Mouse (Mus musculus) mouse trophoblast stem cell (cell line): ENCODE measurements around the gene Tle3.

ENCODE experiments used
- in situ Hi-C, 2 experiments: fragments of 300-500 bp; cut with MseI, MboI; formaldehyde crosslinking; loops; 2 replicates in 1 of 2; 3 replicates in 1 of 2; pipeline ENCODE4 v1.15.1; 2025

Gene Tle3

DNA sequence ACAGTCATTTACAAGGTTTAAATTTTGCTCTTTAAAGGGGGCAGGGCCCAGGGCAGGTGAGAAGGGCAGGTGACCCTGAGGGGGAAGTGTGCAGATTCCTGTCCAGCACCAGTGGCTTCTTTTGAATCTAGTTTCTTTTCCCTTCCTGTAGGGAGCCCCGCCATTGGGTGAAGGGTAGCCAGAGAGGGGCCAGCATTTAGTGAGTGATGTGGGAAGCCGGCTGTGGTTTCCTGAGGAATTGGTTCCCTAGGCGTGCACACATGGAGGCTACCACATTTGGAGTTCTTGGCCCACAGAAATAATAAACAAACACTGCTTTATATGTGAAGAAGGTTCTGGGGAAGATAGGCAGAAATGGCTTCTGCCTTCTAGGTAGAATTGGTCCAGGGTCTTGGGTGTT lies 4.5 kb downstream of the Tle3 start:
- in situ Hi-C loops = no loop called here

DNA sequence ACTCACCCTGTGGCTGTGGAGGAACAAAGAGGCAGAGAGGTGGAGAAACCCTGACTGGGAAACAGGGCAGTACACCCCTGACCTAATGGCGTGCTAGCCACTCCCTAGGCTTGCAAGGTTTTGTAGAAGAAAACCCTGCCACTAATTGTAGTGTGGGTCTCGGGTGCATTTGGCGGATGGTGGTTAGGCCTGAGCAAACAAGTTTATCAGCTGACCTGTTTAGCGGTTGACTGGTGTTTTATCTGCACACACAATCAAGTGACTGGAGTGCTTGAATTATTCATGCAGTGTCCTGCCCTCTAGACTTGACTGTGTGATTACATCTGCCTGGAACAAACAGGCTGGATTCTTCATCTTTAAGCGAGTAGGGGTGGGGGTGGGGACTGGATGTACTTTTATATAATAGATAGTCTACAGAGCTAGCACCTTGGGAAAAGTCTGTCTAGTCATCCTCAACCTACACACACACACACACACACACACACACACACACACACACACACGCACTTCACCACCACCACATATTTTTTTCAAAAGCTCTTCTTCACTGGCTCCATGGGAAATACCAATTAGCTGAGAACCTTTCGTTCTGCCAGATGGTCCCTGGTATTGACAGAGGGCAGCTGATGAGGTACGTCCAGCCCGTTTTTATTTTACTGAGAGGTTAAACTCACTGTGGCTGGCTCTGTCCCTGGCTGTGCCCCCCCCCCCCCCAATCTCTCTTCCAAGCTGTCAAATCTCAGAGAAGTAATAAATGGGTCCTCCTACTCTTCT lies 5.7 kb downstream of the Tle3 start:
- in situ Hi-C loops = no loop called here

DNA sequence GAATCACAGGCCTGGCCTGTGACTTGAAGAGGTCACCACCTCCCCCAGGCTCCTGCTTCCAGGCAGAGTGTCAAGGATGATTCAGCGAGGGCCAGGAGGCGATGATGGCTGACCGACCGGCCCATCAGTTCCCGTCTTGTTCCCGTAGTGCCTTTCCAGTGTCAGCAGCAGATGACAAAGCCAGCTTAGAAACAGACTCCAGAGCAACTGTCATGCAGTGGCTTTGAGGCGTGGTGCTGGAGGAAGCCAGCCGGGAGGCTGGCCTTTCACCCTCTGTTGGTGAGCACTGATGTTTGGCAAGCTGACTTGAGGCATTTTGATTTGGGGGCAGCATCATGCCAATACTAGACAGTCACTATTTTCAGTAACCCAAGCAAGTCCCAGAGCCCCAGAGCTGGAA lies 6.3 kb downstream of the Tle3 start:
- in situ Hi-C loops = no loop called here

DNA sequence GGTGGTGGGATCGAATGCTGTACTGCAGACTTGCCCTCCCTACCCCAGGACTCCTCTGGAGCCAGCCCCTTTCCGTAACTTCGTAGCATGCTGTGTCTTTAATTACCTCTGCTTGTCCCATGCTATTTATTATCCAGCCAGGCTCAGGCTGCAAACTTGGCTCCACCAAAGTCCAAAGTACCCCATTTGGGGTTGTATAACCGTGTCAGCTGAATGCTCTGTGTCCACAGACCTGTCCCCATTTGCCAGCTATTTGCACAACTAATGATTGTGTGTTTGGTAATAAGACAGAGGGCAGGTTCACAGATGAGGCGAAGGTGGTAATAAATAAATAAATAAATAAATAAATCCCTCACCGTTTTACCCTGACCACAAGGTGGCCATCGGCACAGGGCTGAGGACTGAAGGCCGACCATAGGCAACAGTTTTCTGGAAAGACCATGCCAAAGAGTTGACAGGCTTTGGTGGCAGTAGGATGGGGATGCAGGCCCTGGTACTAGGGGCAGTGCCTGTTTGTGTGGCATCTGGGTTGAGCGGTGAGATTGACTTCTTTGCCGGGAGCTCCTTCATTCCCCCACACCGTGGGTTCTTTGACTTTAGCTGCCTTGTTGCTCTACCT lies 7.0 kb downstream of the Tle3 start:
- in situ Hi-C loops = no loop called here

DNA sequence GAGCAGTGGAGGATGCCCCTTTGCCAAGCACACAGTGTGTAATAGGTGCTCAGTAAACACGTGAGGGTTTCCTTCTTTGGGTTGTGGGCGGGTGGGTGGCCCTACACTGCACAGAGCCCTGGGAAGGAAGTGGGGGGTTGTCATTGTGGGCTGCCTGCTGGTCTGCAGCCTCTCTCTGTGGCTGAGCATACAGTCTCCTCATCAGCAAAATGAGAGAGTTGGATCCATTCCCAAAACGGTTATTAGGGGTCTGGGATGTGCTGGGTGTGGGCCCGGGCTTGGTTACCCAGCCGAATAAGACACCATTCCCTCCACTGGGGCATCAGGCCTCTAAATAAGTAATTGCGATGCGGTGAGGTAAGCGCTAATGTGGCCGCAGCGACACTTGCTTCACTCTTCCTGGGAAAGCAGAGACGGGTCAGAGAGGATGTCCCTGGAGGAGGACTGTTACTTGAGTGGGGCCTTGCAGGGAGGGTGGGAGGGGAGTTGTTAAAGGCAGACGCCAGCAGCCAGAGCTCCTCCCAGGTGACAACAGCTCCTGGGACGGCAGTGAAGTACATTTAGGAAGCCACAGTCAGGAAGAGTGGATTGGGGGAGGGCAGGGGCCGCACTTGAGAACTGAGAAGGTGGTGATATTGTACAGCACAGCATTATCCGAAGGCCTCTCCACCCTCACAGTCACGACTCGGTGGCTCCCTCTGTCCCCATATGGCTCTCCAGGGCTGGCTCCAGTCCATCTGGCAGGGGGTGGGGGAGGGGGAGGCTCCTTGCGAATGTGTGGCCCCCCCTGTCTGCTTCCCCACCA lies 8.3 kb downstream of the Tle3 start:
- in situ Hi-C loops = no loop called here

DNA sequence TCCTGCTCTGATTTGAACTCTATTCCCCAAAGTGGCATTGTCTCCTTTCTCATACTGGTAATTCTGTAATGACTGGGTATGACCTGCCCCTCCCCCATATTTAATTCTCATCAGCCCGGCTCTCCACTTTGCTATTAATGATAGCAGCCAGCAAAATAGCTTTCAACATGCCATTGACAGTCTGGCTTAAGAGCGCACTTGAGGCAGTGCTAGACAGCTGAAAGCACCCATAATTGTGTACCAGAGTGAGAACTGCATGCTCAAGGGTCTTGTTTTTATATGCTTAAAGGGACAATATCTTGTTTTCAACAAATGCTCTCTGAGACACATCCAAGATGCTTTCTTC lies 8.9 kb downstream of the Tle3 start:
- in situ Hi-C loops = no loop called here

DNA sequence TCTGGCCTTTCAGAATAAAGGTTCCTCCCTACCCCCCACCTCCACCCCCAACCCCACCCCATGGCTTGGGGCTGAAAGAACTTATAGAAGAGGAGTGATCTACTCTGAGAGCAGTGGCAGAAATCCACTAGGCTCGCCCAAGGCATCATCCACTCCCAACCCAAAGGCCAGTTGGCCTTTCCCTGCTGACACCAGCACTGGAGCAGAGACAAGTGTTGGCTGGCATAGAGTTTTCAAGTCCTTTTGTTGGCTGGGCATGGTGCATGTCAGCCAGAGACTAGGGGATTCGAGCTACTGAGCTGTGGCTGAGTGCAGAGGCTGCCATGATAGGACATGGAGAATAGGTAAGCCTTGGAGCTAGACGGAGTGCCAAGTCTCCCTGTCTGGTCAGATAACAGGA lies 9.3 kb downstream of the Tle3 start:
- in situ Hi-C loops = no loop called here

DNA sequence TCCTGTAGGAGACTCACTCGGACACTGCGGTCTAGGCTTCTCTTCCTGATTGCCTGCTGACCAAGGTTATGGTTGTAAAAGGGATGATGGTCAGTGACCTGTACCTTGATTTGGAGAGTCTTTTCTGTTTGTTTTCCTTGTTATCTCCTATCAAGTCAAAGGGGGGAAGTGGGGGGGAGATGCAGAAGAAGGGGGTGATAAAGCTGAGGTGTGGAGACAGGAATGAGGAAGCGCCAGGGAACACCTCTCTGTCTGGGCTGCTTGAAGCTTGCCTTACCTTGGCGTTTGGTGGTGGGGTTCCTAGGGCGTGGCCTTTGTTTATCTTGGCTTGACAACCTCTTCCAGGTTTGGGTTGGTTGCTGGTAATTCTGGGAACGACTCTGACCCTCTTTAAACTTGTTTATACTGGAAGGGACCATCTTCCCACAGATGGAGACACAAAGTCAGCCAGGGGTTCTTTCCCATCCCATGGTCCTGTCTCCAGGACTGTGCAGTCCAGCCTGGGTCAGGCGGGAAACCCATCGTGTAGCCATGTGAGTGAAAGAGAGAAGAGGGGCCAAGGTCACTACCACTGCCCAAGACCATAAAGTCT lies 10.5 kb downstream of the Tle3 start:
- in situ Hi-C loops = no loop called here

DNA sequence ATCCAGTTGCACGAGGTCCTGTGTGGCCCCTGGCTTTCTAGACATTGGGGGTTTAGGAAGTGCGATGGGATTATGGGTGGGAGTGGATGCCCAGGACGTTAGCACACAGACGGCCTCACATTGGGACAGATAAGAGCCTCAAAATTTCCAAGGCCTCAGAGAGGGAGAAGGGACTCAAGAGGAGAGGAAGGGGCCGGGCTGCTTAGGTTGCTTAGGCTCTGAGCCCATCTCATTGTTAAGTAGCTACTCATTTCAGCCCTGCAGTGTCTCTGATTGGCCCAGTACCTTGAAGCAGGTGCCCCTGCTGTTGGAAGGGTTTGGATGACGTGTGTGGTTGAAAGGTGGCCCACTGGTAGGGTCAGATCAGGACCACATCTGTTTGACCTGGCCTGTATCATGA lies 11.9 kb downstream of the Tle3 start:
- in situ Hi-C loops = no loop called here

DNA sequence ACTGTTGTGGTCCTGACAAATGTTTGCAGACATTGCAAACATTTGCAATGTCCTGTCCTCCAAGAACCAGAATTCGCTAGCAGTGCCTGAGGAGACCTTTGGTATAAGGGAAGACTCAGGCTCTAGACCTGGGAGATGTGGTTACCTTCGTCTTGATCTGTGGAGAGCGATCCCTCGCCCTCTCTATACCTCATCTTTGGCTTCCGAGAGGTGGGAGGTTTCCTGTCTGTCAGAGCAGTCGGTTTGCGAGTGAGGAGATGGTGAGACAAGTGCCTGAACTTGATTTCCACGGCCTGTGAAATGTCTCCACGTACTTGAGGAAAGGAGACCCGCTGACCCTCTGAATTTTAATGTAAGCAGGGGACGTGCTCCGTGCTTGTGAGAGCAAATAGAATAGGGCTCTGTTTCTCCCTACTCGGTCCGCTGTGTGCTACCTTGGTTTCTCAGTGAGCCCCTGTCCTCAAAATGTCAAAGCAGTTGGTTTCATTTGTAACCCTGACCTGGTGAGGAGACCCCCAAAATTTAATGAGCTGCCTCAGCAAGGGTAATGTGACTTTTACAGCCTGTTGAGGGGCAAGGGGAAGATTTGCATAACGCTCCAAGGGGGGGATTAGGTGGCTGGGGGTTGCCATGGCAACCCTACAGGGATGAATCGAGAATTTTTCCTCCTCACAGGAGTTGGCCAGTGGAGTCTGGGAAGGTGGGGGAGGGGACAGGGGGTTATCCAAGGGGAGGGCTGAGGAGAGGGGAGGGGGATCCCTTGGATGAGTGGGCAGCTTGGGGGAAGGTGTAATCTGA lies 12.7 kb downstream of the Tle3 start:
- in situ Hi-C loops = no loop called here

DNA sequence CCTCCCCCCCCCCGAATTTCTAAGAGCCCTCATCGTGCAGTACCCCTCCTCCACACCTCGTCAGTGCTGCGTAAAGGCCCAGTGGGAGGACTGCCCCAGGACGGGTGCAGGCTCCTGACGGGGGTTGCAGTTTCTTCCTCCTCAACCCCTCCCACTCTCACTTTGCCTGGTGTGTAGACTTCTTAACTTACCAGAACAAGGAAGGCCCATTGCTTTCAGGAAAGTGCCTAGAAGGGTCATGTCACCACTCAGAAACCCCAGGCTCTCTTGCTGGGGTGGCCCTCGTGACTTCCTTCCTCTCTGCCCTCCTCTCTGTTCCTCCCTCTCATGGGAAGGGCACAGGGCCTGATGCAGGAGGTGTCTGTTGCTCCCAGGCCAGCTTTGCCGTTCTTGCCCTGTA lies 13.6 kb downstream of the Tle3 start:
- in situ Hi-C loops = no loop called here

DNA sequence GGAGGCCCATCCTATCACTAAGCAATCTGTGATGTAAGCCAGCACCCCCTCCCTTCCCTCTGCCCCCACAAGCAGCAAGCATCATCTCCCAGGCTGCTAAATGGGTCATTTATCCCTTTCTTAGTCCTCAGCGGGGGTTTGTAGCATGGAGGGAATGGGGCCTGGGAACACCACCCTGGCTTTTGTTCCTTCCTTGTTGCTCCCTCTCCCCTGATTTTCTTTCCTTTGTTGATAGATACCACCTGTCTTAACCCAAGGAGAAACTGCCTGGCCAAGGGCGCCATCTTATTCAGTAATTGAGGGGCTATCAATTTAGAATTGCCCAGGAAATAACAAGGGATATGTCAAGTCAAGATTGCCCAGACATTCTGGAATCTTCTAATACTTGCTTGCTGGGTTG lies 14.1 kb downstream of the Tle3 start:
- in situ Hi-C loops = no loop called here

DNA sequence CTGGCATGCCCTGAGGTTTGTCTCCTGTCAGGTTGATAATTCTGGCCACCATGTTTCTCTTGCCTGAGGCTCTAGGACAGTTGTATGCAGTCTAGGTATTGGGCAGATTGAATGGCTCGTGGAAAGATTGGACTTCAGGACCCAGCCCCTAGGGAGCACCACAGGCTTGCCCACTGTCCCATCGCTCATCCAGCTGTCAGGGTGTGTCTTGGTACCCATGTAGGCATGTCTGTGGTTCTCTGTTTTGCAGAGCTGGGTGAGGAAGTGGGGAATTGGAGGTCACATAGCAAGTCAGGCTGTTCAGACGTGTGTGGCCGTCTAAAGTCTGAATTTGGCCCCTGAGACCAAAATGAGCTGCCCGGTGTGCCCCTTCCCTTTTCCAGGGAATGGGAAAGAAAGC lies 15.6 kb downstream of the Tle3 start:
- in situ Hi-C loops = no loop called here

DNA sequence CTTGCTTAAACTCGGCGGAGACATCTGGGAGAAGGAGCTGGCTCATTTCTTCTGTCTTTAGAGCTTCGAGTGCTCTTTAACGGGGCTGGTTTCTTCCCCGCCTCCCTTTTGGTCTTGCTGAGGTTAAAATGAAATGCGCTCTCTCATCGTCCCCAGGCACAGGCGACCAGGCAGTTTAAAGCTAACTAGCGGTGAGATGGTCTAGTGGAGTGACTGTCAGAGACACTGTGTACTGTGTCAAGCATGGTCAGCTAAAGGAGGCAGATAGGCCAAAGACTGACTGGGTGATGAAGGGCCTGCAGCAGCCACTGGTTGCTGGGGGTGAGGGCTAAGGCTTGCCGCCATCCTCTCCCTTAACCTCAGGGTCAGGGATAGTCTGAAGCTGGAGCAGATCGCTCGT lies 16.0 kb downstream of the Tle3 start:
- in situ Hi-C loops = no loop called here

DNA sequence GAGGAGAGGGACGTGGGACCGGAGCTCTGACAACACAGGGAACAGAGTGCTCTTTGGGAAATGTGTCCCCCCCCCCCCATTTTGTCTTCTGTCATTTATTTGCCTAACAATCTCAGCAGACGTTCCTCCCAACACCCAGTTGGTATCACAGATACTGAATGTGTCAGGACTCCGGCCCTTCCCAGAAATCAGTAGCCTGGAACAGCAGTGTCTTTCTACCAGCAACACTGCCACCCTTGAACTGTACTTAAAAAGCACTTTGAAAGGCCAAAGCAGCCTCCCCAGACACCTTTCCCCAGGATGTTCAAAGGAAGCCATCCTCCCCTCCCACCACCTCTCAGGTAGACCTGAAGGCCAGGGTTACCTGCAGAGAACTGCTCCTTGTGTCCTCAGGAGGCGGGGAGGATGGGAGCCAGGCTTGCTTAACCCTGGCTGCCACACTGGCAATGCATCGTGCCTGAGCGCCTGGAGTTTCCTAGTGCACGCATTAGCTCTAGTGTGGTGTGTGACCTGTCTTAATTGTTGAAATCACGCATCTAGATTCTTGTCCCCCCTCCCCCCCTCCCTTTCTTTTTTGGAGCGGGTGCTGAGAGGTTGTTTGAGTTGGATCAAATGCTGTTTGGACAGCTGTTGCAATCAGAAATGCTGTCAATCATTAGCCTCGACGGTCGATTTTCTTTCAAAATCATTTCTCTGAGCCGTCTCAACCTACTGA lies 16.7 kb downstream of the Tle3 start:
- in situ Hi-C loops = no loop called here

DNA sequence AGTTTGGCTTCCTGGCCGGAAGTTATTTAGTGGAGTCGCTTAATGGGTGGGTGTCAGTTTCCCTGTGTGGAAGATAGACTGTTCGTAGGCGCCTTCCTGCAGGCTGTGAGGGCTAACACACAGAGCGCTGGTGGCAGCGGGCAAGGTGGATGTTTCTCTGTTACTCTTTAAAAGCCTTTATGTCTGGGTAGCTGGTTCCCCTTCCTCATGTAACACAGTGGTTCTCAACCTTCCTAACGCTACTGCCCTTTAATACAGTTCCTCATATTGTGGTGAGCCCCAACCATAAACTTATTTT lies 17.2 kb downstream of the Tle3 start:
- in situ Hi-C loops = no loop called here

DNA sequence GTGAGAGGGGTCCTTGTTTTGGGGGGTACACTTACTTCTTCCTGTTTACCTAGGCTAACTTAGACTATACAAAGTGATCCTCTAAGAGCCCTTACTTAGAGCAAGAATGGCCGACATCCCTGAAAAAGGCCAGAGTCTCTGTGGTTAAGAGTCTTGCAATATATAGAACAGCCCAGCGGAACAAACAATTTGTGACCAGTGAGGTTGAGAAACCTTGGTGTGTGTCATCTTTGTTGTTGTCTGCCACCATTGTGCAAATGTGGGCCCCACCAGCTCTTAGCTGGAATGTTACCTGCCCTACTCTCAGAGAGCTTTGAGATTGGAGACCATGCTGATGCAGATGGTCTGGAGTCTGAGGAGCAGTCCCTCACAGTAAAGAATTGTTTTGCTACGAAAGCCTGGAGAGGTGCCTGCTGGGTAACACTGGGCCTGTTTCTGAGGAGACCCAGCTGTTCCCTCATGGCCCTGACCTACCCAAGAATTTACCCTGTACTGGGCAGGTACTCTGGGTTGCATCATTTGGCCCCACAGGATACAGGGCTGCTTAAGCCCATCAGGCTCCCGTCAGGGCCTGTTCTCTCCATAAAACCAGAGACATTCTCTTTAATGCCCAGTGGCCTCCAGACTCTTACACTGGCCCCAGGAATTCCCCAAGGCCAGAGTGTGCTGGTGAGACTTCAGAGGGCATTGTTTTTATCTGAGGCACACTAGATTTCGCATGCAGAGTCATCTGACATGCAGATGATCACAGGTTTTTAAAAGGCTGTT lies 19.6 kb downstream of the Tle3 start:
- in situ Hi-C loops = no loop called here

DNA sequence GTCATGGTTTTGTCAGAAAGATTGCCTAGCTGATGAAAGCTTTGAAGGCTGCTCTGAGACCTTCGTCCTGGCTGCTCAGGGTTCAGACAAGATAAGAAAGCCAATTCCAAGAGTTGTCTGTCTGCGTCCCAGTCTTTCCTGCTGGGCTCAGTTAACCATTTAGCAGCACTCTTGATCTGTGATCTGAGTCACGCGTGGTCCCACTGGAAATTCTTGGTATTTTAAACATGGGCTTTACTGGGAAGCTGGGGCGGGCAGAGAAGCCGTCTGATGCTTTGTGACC lies 20.1 kb downstream of the Tle3 start:
- in situ Hi-C loops = no loop called here

DNA sequence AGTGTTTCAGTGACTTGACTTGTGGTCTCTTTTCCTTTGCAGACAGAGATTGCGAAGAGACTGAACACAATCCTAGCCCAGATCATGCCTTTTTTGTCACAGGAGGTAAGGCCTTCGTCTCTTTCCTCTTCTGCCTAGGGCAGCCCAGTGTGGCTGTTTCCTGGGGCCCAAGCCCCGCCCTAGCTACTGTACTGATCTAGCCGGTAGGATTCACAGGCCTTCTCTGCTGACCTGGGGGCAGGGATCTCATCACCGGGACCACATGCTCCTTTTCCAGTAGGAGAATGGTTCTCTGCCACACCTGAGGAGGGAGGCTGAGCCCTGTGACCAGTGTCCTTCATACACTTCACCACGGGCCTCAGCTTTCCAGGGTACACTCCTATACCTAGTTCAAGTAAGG lies 21.0 kb downstream of the Tle3 start:
- in situ Hi-C loops = no loop called here

DNA sequence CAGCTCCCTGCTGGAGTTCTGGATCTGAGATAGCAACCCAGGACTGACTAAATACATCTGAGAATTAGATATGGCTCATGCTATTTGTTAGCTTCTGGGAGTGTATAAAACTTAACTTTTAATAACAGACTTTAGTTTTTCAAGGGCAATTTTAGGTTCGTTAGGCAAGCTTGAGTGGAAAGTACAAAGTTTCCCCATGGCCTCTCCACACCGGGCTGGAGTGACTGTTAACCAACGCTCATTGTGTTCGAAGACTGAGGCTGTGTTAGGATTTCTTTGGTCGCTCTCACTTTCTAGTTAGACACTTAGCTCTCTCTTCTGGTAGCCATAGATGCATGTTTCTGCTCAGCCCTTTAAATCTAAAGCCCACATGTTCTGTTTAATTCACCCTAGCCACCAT lies 21.7 kb downstream of the Tle3 start:
- in situ Hi-C loops = no loop called here

DNA sequence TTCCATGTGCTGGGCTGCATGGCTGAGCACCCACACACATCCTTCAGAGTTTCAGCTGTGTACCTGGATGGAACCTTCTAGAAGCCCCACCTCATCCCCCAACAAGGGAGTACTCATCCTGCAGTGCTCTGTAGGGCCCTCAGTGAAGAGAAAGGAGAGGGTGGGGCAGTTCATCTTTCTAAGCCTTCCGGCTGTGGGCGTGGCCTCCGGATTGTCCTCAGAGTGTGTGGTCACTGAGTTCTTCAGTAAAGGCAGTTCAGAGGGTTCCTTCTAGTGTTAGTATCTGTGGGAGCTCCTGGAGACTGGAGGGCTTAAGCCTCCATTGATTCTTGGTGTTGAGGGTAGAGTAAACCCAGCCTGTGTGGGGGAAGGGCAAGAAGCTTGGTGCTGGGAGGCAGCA lies 22.9 kb downstream of the Tle3 start:
- in situ Hi-C loops = no loop called here
